Mouse (Mus musculus): ENCODE data around the gene Epha3.

Gene Epha3

GRCm38 (mm10) chr16:63653393-63653918 lies 210.5 kb downstream of the Epha3 start:
- DNase-seq (ENCODE audit: low spot score in 2 of 2), result no peak

GRCm38 (mm10) chr16:63650760-63651159 lies 213.2 kb downstream of the Epha3 start:
- DNase-seq (ENCODE audit: low spot score in 2 of 2), result no peak

- no peak for DNase-seq (ENCODE audit: low spot score in 2 of 2)
Observed at GRCm38 (mm10) chr16:63646577-63646976, 217.4 kb downstream of the Epha3 start.

GRCm38 (mm10) chr16:63642641-63643040 lies 221.3 kb downstream of the Epha3 start:
- DNase-seq (ENCODE audit: low spot score in 2 of 2), result no peak

- no peak for DNase-seq (ENCODE audit: low spot score in 2 of 2)
Observed at GRCm38 (mm10) chr16:63641603-63642002, 222.4 kb downstream of the Epha3 start.

- DNase-seq (ENCODE audit: low spot score in 2 of 2), result no peak
Observed at GRCm38 (mm10) chr16:63638701-63639100, 225.3 kb downstream of the Epha3 start.

GRCm38 (mm10) chr16:63633748-63634166 lies 230.2 kb downstream of the Epha3 start:
- no peak for DNase-seq (ENCODE audit: low spot score in 2 of 2)

GRCm38 (mm10) chr16:63625229-63625628 lies 238.7 kb downstream of the Epha3 start:
- DNase-seq (ENCODE audit: low spot score in 2 of 2), result no peak

- peak in 1 of 2 experiments; percentile 14 for DNase-seq (ENCODE audit: low spot score in 2 of 2)
Observed at GRCm38 (mm10) chr16:63621845-63622244, 242.1 kb downstream of the Epha3 start.

GRCm38 (mm10) chr16:63615396-63615795 lies 248.6 kb downstream of the Epha3 start:
- no peak for DNase-seq (ENCODE audit: low spot score in 2 of 2)

- no peak for DNase-seq (ENCODE audit: low spot score in 2 of 2)
Observed at GRCm38 (mm10) chr16:63613006-63613405, 251.0 kb downstream of the Epha3 start.

GRCm38 (mm10) chr16:63600229-63600628 lies 263.7 kb downstream of the Epha3 start:
- no peak for DNase-seq (ENCODE audit: low spot score in 2 of 2)

- DNase-seq (ENCODE audit: low spot score in 2 of 2), result peak in 1 of 2 experiments; percentile 46
Observed at GRCm38 (mm10) chr16:63594656-63595055, 269.3 kb downstream of the Epha3 start.

- no peak for DNase-seq (ENCODE audit: low spot score in 2 of 2)
Observed at GRCm38 (mm10) chr16:63569746-63570145, 294.2 kb downstream of the Epha3 start.

- peak in 1 of 2 experiments; percentile 29 for DNase-seq (ENCODE audit: low spot score in 2 of 2)
Observed at GRCm38 (mm10) chr16:63566106-63566836, 297.7 kb downstream of the Epha3 start.

GRCm38 (mm10) chr16:63556410-63557146 lies 307.4 kb downstream of the Epha3 start:
- DNase-seq (ENCODE audit: low spot score in 2 of 2), result no peak

GRCm38 (mm10) chr16:63552531-63552930 lies 311.4 kb downstream of the Epha3 start:
- no peak for DNase-seq (ENCODE audit: low spot score in 2 of 2)

GRCm38 (mm10) chr16:63539489-63539888 lies 324.5 kb downstream of the Epha3 start:
- DNase-seq (ENCODE audit: low spot score in 2 of 2), result no peak

GRCm38 (mm10) chr16:63528821-63529220 lies 335.2 kb downstream of the Epha3 start:
- no peak for DNase-seq (ENCODE audit: low spot score in 2 of 2)

GRCm38 (mm10) chr16:63517636-63518035 lies 346.3 kb downstream of the Epha3 start:
- DNase-seq (ENCODE audit: low spot score in 2 of 2), result no peak

- no peak for DNase-seq (ENCODE audit: low spot score in 2 of 2)
Observed at GRCm38 (mm10) chr16:63510069-63510468, 353.9 kb downstream of the Epha3 start.

GRCm38 (mm10) chr16:63506437-63506836 lies 357.5 kb downstream of the Epha3 start:
- DNase-seq (ENCODE audit: low spot score in 2 of 2), result no peak

GRCm38 (mm10) chr16:63501456-63501855 lies 362.5 kb downstream of the Epha3 start:
- DNase-seq (ENCODE audit: low spot score in 2 of 2), result no peak

Measured in cerebellum, postnatal 4 days (tissue).